Mouse (Mus musculus) liver, embryonic 14.5 days (tissue): Measurements from ENCODE around the gene Hnrnpll. TPM values are rescaled to one million over a fixed set of nuclear protein-coding genes. Genes with fewer than 3 reads are reported as not detected.

Source experiments
- ATAC-seq: fragments of 200-750 bp; cut with Nextera tagmentation; 2 replicates; pipeline ENCODE4 v1.8.0; 2017; ENCODE audit warnings: moderate number of reproducible peaks, mild to moderate bottlenecking, moderate library complexity; ENCODE audit not compliant: insufficient read depth
- DNase-seq, 3 experiments: peaks; one replicate each; pipeline ENCODE4 v3.0.0-alpha.2; 2012 to 2013; ENCODE audit warnings: low read depth in 3 of 3, low spot score in 3 of 3
- H3K27ac ChIP-seq: fragments of 300-500 bp; sonication (generic); 2 replicates; pipeline ENCODE4 v1.5.1; 2014; ENCODE audit warnings: moderate library complexity, mild to moderate bottlenecking, control low read depth, inconsistent platforms
- H3K27me3 ChIP-seq: fragments of 300-500 bp; sonication (generic); 2 replicates; pipeline ENCODE4 v1.6.1; 2014; ENCODE audit warnings: mild to moderate bottlenecking, low read length, moderate library complexity; ENCODE audit not compliant: control insufficient read depth, insufficient read depth
- H3K36me3 ChIP-seq: fragments of 300-500 bp; sonication (generic); replicated peaks from 2 replicates; pipeline ENCODE4 v1.6.1; 2014; ENCODE audit warnings: low read depth; ENCODE audit not compliant: control insufficient read depth, insufficient read depth
- H3K4me1 ChIP-seq, 2 experiments: fragments of 200-500 bp in 1 of 2; fragments of 300-500 bp in 1 of 2; sonication (generic) in 1 of 2; replicated peaks; 2 replicates each; pipeline ENCODE4 v1.6.1; 2012 to 2014; ENCODE audit warnings: antibody characterized with exemption in 1 of 2, inconsistent platforms in 1 of 2, low read length in 1 of 2; ENCODE audit not compliant: control insufficient read depth in 2 of 2, insufficient read depth in 2 of 2
- H3K4me2 ChIP-seq: fragments of 300-500 bp; sonication (generic); 2 replicates; pipeline ENCODE4 v1.6.1; 2014; ENCODE audit warnings: low read depth, mild to moderate bottlenecking, control low read depth, moderate library complexity
- H3K4me3 ChIP-seq, 2 experiments: fragments of 200-500 bp in 1 of 2; fragments of 300-500 bp in 1 of 2; sonication (generic) in 1 of 2; 2 replicates each; pipeline ENCODE4 v1.5.1; 2012 to 2014; ENCODE audit warnings: low read depth in 2 of 2, low read length in 2 of 2, mild to moderate bottlenecking in 2 of 2, control low read depth in 1 of 2, inconsistent platforms in 1 of 2, moderate library complexity in 1 of 2; ENCODE audit not compliant: insufficient read depth in 1 of 2
- H3K9ac ChIP-seq: fragments of 300-500 bp; sonication (generic); replicated peaks from 2 replicates; pipeline ENCODE4 v1.6.1; 2014; ENCODE audit warnings: mild to moderate bottlenecking, control low read depth, moderate library complexity
- H3K9me3 ChIP-seq: fragments of 300-500 bp; sonication (generic); 2 replicates; pipeline ENCODE4 v1.6.1; 2016; ENCODE audit warnings: low read length, mixed read lengths; ENCODE audit not compliant: control insufficient read depth
- CTCF ChIP-seq: IDR thresholded peaks from 2 replicates; pipeline ENCODE4 v1.5.1; 2016; ENCODE audit warnings: antibody characterized with exemption, low read depth, control low read depth
- EP300 ChIP-seq: IDR thresholded peaks from 2 replicates; pipeline ENCODE4 v1.6.1; 2016; ENCODE audit warnings: antibody characterized with exemption, low read depth
- WGBS: fragments of 180-500 bp; shearing (Covaris S2); extraction: QIAGEN DNeasy Blood & Tissue Kit; methylation state at CpG from one replicate; pipeline ENCODE4 v1.1.7; 2014; ENCODE audit not compliant: insufficient replicate concordance; 5-methylcytosine and 5-hydroxymethylcytosine counted together
- polyA plus RNA-seq, 2 experiments: library from polyadenylated mRNA; depleted of rRNA in 1 of 2; stranded (reverse) in 1 of 2; unstranded in 1 of 2; fragments of >200 nt; fragmentation: Nextera tagmentation in 1 of 2; extraction: Ambion mirVana in 1 of 2; gene quantifications; 2 replicates each; pipeline versions ENCODE4 v1.2.1 to v1.2.3; 2012 to 2014

Hnrnpll gene
- polyA plus RNA-seq, 2 experiments: 23.1 to 23.5 TPM

DNA sequence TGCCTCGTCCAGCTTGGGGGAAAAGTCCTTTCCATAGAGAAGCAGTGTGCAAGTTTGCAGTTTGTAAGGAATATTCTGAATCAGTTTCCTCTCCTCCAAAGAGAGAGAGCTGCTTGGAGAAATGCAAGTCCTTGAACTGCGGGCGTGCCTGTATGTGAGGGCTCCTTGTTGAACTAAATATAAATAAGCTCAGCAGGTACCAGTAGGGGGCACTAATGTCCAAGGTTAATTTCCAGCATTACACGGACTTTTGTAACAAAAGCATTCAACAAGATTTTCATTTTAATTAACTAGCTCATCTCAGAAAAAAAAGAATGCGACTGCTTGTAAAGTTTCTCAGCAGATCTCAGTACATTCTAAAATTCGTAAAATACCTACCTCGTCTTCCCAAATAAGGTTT, 13.9 kb downstream of the Hnrnpll start:
- H3K36me3 ChIP-seq: peaks cover 50% of the 10 kb centered on the region
- no peak overlapping the region for H3K27ac ChIP-seq
- DNase-seq: peak in 1 of 3 experiments; percentile 53
- ATAC-seq: no peak
- no peak overlapping the region for H3K4me3 ChIP-seq
- no peaks in the 10 kb centered on the region for H3K9me3 ChIP-seq
- no peaks in the 10 kb centered on the region for H3K27me3 ChIP-seq
- TF ChIP-seq CTCF (peak; percentile 62), EP300 (no peak)
- H3K4me1 ChIP-seq: no peaks in the 10 kb centered on the region
- no peak overlapping the region for H3K9ac ChIP-seq
- H3K4me2 ChIP-seq: no peak overlapping the region
- 70% methylated on average over 7 of the region's 7 CpGs for WGBS

DNA sequence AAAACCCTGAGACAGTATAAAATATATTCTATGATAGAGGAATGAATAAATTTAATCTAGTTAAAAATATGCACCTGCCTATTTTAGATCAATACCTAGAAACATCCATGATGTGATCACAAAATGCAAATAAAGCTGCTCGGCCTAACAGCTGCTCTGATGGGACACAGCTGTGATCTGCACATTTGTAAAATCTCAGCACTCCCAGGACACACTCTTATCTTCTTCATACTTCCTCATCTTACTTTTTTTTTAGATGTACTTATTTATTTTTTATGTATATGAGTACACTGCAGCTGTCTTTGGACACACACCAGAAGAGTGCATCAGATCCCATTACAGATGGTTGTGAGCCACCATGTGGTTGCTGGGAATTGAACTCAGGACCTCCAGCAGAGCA, 20.4 kb downstream of the Hnrnpll start:
- no peak overlapping the region for H3K4me3 ChIP-seq
- no peak for ATAC-seq
- DNase-seq: no peak
- H3K4me2 ChIP-seq: no peak overlapping the region
- H3K4me1 ChIP-seq: no peaks in the 10 kb centered on the region
- H3K27me3 ChIP-seq: no peaks in the 10 kb centered on the region
- H3K27ac ChIP-seq: no peak overlapping the region
- H3K9me3 ChIP-seq: no peaks in the 10 kb centered on the region
- peaks cover 27% of the 10 kb centered on the region for H3K36me3 ChIP-seq
- no peak overlapping the region for H3K9ac ChIP-seq
- TF ChIP-seq EP300 (no peak), CTCF (no peak)
- 78% methylated on average over 1 of the region's 1 CpGs for WGBS

DNA sequence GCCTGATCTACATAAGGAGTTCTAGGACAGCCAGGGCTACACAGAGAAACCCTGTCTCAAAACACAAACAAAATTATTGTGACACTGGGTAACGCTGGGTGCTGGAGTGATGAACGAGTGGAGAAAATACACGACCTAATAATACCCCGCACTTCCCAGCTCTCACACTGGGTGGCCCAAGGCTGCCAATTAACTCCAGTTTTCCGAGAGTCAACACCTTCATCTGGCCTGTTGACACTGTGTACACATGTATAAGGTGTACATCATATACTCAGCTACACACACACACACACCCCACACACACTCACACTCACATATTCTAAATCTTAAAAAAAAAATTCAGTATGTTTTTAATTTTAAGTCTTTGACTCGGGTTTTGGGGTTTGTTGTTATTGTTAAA, 33.5 kb downstream of the Hnrnpll start:
- no peaks in the 10 kb centered on the region for H3K9me3 ChIP-seq
- H3K4me3 ChIP-seq: no peak overlapping the region
- 81% methylated on average over 6 of the region's 6 CpGs for WGBS
- TF ChIP-seq CTCF: no peak; the same call in 1 of the 2 replicates
- TF ChIP-seq EP300: no peak
- ATAC-seq (no peak), DNase-seq (no peak)
- no peak overlapping the region for H3K9ac ChIP-seq
- no peak overlapping the region for H3K27ac ChIP-seq
- H3K4me2 ChIP-seq: no peak overlapping the region
- H3K4me1 ChIP-seq: no peaks in the 10 kb centered on the region
- peaks cover 33% of the 10 kb centered on the region for H3K36me3 ChIP-seq
- no peaks in the 10 kb centered on the region for H3K27me3 ChIP-seq

DNA sequence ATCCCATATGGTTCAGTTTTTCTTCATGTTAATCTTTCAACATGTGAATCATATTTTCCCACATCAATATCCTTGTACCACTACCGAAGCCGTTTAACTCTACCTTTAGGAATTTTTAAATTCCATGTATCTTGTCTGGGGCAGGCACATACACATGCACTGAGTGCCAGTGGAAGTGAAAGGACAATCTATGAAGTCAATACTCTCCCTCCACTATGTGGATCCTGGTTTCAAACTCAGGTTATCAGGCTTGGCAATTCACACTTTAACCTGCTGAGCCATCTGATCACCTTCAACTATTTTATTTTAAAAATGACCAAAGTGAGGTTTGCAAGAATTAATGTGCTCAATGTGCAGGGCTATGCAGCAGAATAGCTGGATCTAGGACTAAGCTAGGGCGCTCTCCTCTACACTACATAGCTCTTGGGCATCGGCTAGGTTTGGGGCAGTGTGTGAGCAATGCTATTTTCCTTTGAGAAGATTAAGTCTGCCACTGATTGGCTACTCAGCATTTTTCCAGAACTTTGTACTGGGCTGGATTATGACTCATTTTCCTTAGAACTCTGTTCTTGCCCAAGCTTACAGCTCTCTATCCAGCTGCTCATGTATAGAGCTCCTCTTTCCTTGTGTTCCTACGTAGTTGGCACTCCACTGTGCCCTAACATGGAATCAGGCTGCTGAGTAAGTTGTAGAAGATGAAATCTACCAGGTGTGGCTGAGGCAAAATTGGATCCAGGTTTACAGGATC, 35.8 kb downstream of the Hnrnpll start:
- Histone ChIP-seq H3K27ac (no peak overlapping the region), H3K27me3 (no peaks in the 10 kb centered on the region), H3K4me2 (no peak overlapping the region), H3K9ac (no peak overlapping the region), H3K9me3 (no peaks in the 10 kb centered on the region), H3K4me1 (no peaks in the 10 kb centered on the region), H3K4me3 (no peak overlapping the region), H3K36me3 (peaks cover 17% of the 10 kb centered on the region)
- no peak for DNase-seq
- no peak for TF ChIP-seq EP300
- TF ChIP-seq CTCF: no peak
- no peak for ATAC-seq
- WGBS: 85% methylated on average over 5 of the region's 5 CpGs

DNA sequence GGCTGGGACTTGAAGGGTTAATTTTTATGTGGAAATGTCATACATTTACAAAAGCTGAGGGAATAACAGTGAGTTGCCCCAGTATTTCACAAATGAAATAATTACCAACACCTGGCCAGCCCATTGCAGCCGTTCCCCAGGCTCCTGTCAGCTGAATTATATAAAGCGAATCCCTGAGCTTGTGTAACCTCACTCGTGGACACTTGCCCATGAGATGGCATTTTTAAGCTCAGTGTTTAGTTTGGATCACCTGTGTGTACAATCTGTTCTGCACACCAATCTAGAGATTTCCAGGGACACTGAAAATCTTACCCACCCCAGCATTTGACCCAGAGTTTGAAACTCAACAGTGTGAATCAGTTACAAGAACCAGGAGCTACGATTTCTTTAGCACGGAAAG, 40.0 kb downstream of the Hnrnpll start:
- DNase-seq (no peak), ATAC-seq (no peak)
- Histone ChIP-seq H3K9ac (no peak overlapping the region), H3K27ac (no peak overlapping the region), H3K4me2 (no peak overlapping the region), H3K4me3 (no peak overlapping the region), H3K27me3 (no peaks in the 10 kb centered on the region), H3K36me3 (no peaks in the 10 kb centered on the region), H3K9me3 (no peaks in the 10 kb centered on the region), H3K4me1 (peaks cover 8 to 15% of the 10 kb centered on the region in 2 experiments)
- WGBS: 74% methylated on average over 5 of the region's 5 CpGs
- TF ChIP-seq EP300: no peak
- no peak for TF ChIP-seq CTCF
